Mouse (Mus musculus): Measurements from ENCODE around the gene Pla2g4b.

DNA sequence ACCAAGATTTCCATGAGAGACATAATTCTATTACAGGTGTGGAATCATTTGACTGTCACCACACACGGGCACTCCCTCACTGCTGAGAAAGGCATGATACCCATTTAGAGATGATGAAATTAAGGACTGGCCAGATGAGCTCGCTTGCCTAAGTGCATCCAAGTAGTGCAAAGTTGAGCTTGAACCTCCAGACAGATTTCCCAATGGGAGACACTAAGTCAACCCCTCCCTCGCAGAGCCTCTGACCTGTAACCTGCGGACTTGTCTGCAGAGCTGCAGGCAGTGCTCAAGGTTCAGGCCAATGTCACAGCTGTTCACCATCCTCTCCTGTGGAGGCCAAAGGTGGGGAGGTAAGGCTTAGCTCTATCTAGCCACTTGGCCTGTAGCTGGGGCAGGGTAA, 25.6 kb downstream of the Pla2g4b start:
- TF ChIP-seq CTCF (IDR thresholded peaks at IDR 0.05; ENCODE audit: low read depth, low read length) (no peak), EP300 (IDR thresholded peaks at IDR 0.05; ENCODE audit: insufficient read depth, low read depth, low read length) (no peak)
